Mouse (Mus musculus): ENCODE data around the gene Fgf4.

GRCm38 (mm10) chr7:144798471-144798870, 48.7 kb upstream of the Fgf4 start:
- TF ChIP-seq CTCF (IDR thresholded peaks at IDR 0.05; ENCODE audit: extremely low read depth, insufficient read depth, insufficient read length, insufficient replicate concordance), result no peak
- no peak for TF ChIP-seq POLR2A (IDR thresholded peaks at IDR 0.05; ENCODE audit: low read depth, low read length)

Measured in spleen, adult 2 months (tissue).